Mouse (Mus musculus) Muller cell, postnatal 12 days (primary cell): ENCODE results near the gene Ccne1.

Experiments
- DNase-seq: peaks from one replicate; pipeline ENCODE4 v3.0.0-alpha.2; 2015; ENCODE audit errors: inconsistent ontology term

The Ccne1 gene

GRCm38 (mm10) chr7:38054246-38054645, 53.1 kb downstream of the Ccne1 start:
- no peak for DNase-seq
